Comparison of ENCODE assay signal across 25 mouse cellular contexts in genomic region chr6:20626382-20626781, GRCm38 (mm10).
DNase-seq lines count a peak whose midpoint lies in the region; ATAC-seq and TF ChIP-seq lines count a peak whose summit lies in the region.
"Had no signal": no experiment of that assay in that cellular context is flagged by ENCODE, and none has a peak within 500 bp of the region (broad histone marks: within the 10 kb centered on the region; RNA-seq: fewer than 3 reads in every experiment).

No protein-coding gene starts in this region.

- no peak overlapping the region for H3K27ac ChIP-seq in heart, postnatal 0 days (ENCODE audit: low read depth)
- no peak overlapping the region for H3K27ac ChIP-seq in kidney, postnatal 0 days
- peak overlapping the region; percentile 31; the same call in 1 of the 2 replicates for H3K27ac ChIP-seq in ES-E14 (ENCODE audit: insufficient read depth, low read depth, low read length, poor library complexity, severe bottlenecking)
- H3K27ac ChIP-seq in intestine, embryonic 16.5 days (ENCODE audit: low read length) = no peak overlapping the region
- H3K27ac ChIP-seq: embryonic facial prominence, embryonic 12.5 days; embryonic facial prominence, embryonic 15.5 days; gastrocnemius, adult 2 months; hindbrain, embryonic 12.5 days; hindbrain, embryonic 15.5 days had no signal

- ATAC-seq in heart, postnatal 0 days (ENCODE audit: insufficient read depth, low read depth) = no peak
- ATAC-seq in kidney, postnatal 0 days (replicated peaks; ENCODE audit: low FRiP score, low read depth) = no peak
- ATAC-seq in intestine, embryonic 16.5 days = no peak
- ATAC-seq: CD4-positive, CD25-positive, alpha-beta regulatory T cell, adult 4 months; forebrain, embryonic 14.5 days; forebrain, postnatal 0 days; Patski had no signal

- H3K4me1 ChIP-seq in heart, postnatal 0 days (ENCODE audit: control insufficient read depth, insufficient read depth) = no peaks in the 10 kb centered on the region
- no peaks in the 10 kb centered on the region for H3K4me1 ChIP-seq in kidney, postnatal 0 days (replicated peaks; ENCODE audit: insufficient read depth, low read length)
- H3K4me1 ChIP-seq in ES-E14 (ENCODE audit: control insufficient read depth in 2 of 2, insufficient read depth in 2 of 2, low read length in 2 of 2, poor library complexity in 1 of 2) = no peaks in the 10 kb centered on the region
- no peaks in the 10 kb centered on the region for H3K4me1 ChIP-seq in intestine, embryonic 16.5 days (ENCODE audit: control insufficient read depth, insufficient read depth, low read length)
- H3K4me1 ChIP-seq: embryonic facial prominence, embryonic 12.5 days; embryonic facial prominence, embryonic 15.5 days; hindbrain, embryonic 12.5 days; hindbrain, embryonic 15.5 days had no signal

- H3K36me3 ChIP-seq in heart, postnatal 0 days (replicated peaks; ENCODE audit: control insufficient read depth, insufficient read depth, low read length) = no peaks in the 10 kb centered on the region
- no peaks in the 10 kb centered on the region for H3K36me3 ChIP-seq in kidney, postnatal 0 days (ENCODE audit: insufficient read depth, low read length)
- H3K36me3 ChIP-seq in ES-E14 (ENCODE audit: control insufficient read depth, insufficient read depth, low read length, poor library complexity, severe bottlenecking) = no peaks in the 10 kb centered on the region; the same call in 1 of the 2 replicates
- H3K36me3 ChIP-seq in intestine, embryonic 16.5 days (ENCODE audit: control insufficient read depth, insufficient read depth, low read length) = no peaks in the 10 kb centered on the region
- H3K36me3 ChIP-seq: embryonic facial prominence, embryonic 12.5 days; embryonic facial prominence, embryonic 15.5 days; G1E; hindbrain, embryonic 12.5 days; hindbrain, embryonic 15.5 days had no signal

- no peak for TF ChIP-seq EP300 in heart, postnatal 0 days (IDR thresholded peaks at IDR 0.05; ENCODE audit: low read depth)

- H3K4me3 ChIP-seq in heart, postnatal 0 days (ENCODE audit: low read depth, low read length) = no peak overlapping the region
- no peak overlapping the region for H3K4me3 ChIP-seq in kidney, postnatal 0 days (replicated peaks; ENCODE audit: low read depth, low read length)
- no peak overlapping the region for H3K4me3 ChIP-seq in ES-E14 (ENCODE audit: insufficient read depth in 1 of 2, low read depth in 1 of 2, low read length in 2 of 2, poor library complexity in 1 of 2, severe bottlenecking in 1 of 2)
- H3K4me3 ChIP-seq in intestine, embryonic 16.5 days (ENCODE audit: low read length) = no peak overlapping the region
- H3K4me3 ChIP-seq: embryonic facial prominence, embryonic 12.5 days; embryonic facial prominence, embryonic 15.5 days; gastrocnemius, adult 2 months; hindbrain, embryonic 12.5 days; hindbrain, embryonic 15.5 days had no signal

- 32% methylated on average over 3 of the region's 3 CpGs for WGBS in heart, postnatal 0 days
- WGBS in kidney, postnatal 0 days = 46% methylated on average over 3 of the region's 3 CpGs
- 41% methylated on average over 3 of the region's 3 CpGs for WGBS in intestine, embryonic 16.5 days

- H3K4me2 ChIP-seq in heart, postnatal 0 days (ENCODE audit: low read depth, low read length) = no peak overlapping the region
- no peak overlapping the region for H3K4me2 ChIP-seq in kidney, postnatal 0 days (ENCODE audit: low read length)
- no peak overlapping the region for H3K4me2 ChIP-seq in intestine, embryonic 16.5 days (ENCODE audit: low read depth, low read length)
- H3K4me2 ChIP-seq: embryonic facial prominence, embryonic 12.5 days; embryonic facial prominence, embryonic 15.5 days; hindbrain, embryonic 12.5 days; hindbrain, embryonic 15.5 days had no signal

- peak; percentile 11 for DNase-seq in heart, postnatal 0 days (ENCODE audit: low spot score)
- DNase-seq in heart, adult 9 months (ENCODE audit: low spot score in 2 of 2) = no peak
- DNase-seq in kidney, postnatal 0 days (ENCODE audit: low spot score) = peak; percentile 54
- DNase-seq in kidney, adult 8-10 months = no peak
- no peak for DNase-seq in ES-E14 (ENCODE audit: low read depth, low spot score)
- DNase-seq: adrenal gland, adult 2 months; adrenal gland, postnatal 14 days; cerebellum, adult 11 months; cerebellum, adult 2 months; cerebellum, adult 9-11 months; cerebellum, postnatal 25 days; forebrain, postnatal 0 days; gastrocnemius, adult 2 months; gastrocnemius, postnatal 14 days; heart, adult 11 months; heart, postnatal 14 days had no signal

- H3K9ac ChIP-seq in heart, postnatal 0 days (replicated peaks; ENCODE audit: low read depth, low read length) = no peak overlapping the region
- no peak overlapping the region for H3K9ac ChIP-seq in kidney, postnatal 0 days (ENCODE audit: low read depth, low read length)
- H3K9ac ChIP-seq in ES-E14 (ENCODE audit: insufficient read depth, low read depth, low read length, poor library complexity, severe bottlenecking) = no peak overlapping the region
- H3K9ac ChIP-seq in intestine, embryonic 16.5 days (ENCODE audit: low read depth, low read length) = no peak overlapping the region
- H3K9ac ChIP-seq: embryonic facial prominence, embryonic 12.5 days; embryonic facial prominence, embryonic 15.5 days; forebrain, postnatal 0 days; hindbrain, embryonic 12.5 days; hindbrain, embryonic 15.5 days had no signal

- in situ Hi-C loops in ES-E14 (cut with MboI; ENCODE audit: low sequenced_read_pairs in 2 of 2, unreplicated experiment in 2 of 2) = no loop called here

- H3K27me3 ChIP-seq in heart, postnatal 0 days (ENCODE audit: control insufficient read depth, insufficient read depth, low read length) = no peaks in the 10 kb centered on the region
- no peaks in the 10 kb centered on the region for H3K27me3 ChIP-seq in kidney, postnatal 0 days (ENCODE audit: insufficient read depth, low read length)
- no peaks in the 10 kb centered on the region for H3K27me3 ChIP-seq in intestine, embryonic 16.5 days (replicated peaks; ENCODE audit: control insufficient read depth, insufficient read depth, low read length)
- H3K27me3 ChIP-seq: embryonic facial prominence, embryonic 12.5 days; embryonic facial prominence, embryonic 15.5 days; hindbrain, embryonic 12.5 days; hindbrain, embryonic 15.5 days; Patski had no signal

- H3K9me3 ChIP-seq in heart, postnatal 0 days (replicated peaks; ENCODE audit: control insufficient read depth, low read length) = no peaks in the 10 kb centered on the region
- no peaks in the 10 kb centered on the region for H3K9me3 ChIP-seq in kidney, postnatal 0 days (replicated peaks; ENCODE audit: low read length)
- peaks cover 2% of the 10 kb centered on the region; the same call in 1 of the 2 replicates for H3K9me3 ChIP-seq in ES-E14 (ENCODE audit: control insufficient read depth, insufficient read depth, low read depth, low read length)
- H3K9me3 ChIP-seq in intestine, embryonic 16.5 days (ENCODE audit: control insufficient read depth, low read length) = no peaks in the 10 kb centered on the region
- H3K9me3 ChIP-seq: embryonic facial prominence, embryonic 12.5 days; embryonic facial prominence, embryonic 15.5 days; G1E; hindbrain, embryonic 12.5 days; hindbrain, embryonic 15.5 days had no signal

- TF ChIP-seq CTCF in heart, postnatal 0 days (IDR thresholded peaks at IDR 0.05; ENCODE audit: low read depth) = no peak
- no peak for TF ChIP-seq CTCF in kidney, postnatal 0 days (IDR thresholded peaks at IDR 0.05; ENCODE audit: low read depth)

TF ChIP-seq in ES-E14, 5 proteins besides CTCF, POLR2A, EP300 and RAD21:
- TF ChIP-seq HCFC1 (IDR thresholded peaks at IDR 0.05; ENCODE audit: borderline replicate concordance, insufficient read depth, low read length) (no peak), ZC3H11A (IDR thresholded peaks at IDR 0.05; ENCODE audit: borderline replicate concordance, low read depth, low read length) (no peak), MAFK (IDR thresholded peaks at IDR 0.05; ENCODE audit: insufficient read depth, low read depth, low read length) (no peak), CHD2 (IDR thresholded peaks at IDR 0.05; ENCODE audit: low read depth, low read length) (no peak), ZNF384 (IDR thresholded peaks at IDR 0.05; ENCODE audit: low read depth, low read length) (no peak)
TF ChIP-seq in ES-E14: peak in this region for 0.

Comparison
In these comparisons a context has a peak if more than half of its experiments do, and no peak if none do; other contexts are left out.
1. DNase-seq: peak in heart, postnatal 0 days (single experiment) and kidney, postnatal 0 days (single experiment); none in heart, adult 9 months (0 of 2), kidney, adult 8-10 months (0 of 2) and ES-E14 (single experiment).